Mouse (Mus musculus): ENCODE measurements around the gene L3hypdh.

GRCm38 (mm10) chr12:72084261-72085023 is 797 bp downstream of the L3hypdh start:
- TF ChIP-seq POLR2A (IDR thresholded peaks at IDR 0.05; ENCODE audit: low read depth, low read length) (no peak), NRF1 (IDR thresholded peaks at IDR 0.05; ENCODE audit: low read depth, low read length) (no peak), USF1 (IDR thresholded peaks at IDR 0.05; ENCODE audit: low read depth, low read length) (no peak), MEF2A (IDR thresholded peaks at IDR 0.05; ENCODE audit: borderline replicate concordance, low read depth, low read length) (no peak), SMC3 (IDR thresholded peaks at IDR 0.05; ENCODE audit: low read depth, low read length) (no peak), ETS1 (conservative IDR thresholded peaks at IDR 0.05; ENCODE audit: low read depth, low read length) (no peak), TCF12 (IDR thresholded peaks at IDR 0.05; ENCODE audit: low read depth, low read length) (no peak), E2F4 (IDR thresholded peaks at IDR 0.05; ENCODE audit: insufficient replicate concordance, low read depth, low read length) (no peak), MXI1 (IDR thresholded peaks at IDR 0.05; ENCODE audit: low read depth, low read length) (no peak), HCFC1 (IDR thresholded peaks at IDR 0.05; ENCODE audit: low read depth, low read length) (no peak), CHD2 (IDR thresholded peaks at IDR 0.05; ENCODE audit: low read length) (no peak)
